Mouse (Mus musculus) heart, embryonic 16.5 days (tissue): ENCODE results near the gene Fam243. TPM values are rescaled to one million over a fixed set of nuclear protein-coding genes. Genes with fewer than 3 reads are reported as not detected.

ENCODE experiments used
- ATAC-seq: fragments of 200-750 bp; cut with Nextera tagmentation; replicated peaks from 2 replicates; pipeline ENCODE4 v1.8.0; 2017; ENCODE audit warnings: moderate number of reproducible peaks; ENCODE audit not compliant: insufficient read depth, low FRiP score; ENCODE audit errors: extremely low read depth
- H3K27ac ChIP-seq: fragments of 300-500 bp; sonication (generic); 2 replicates; pipeline ENCODE4 v1.5.1; 2014; ENCODE audit warnings: mild to moderate bottlenecking, low read length, control low read depth, moderate library complexity
- H3K27me3 ChIP-seq: fragments of 300-500 bp; sonication (generic); 2 replicates; pipeline ENCODE4 v1.6.1; 2014; ENCODE audit warnings: low read length, mixed read lengths; ENCODE audit not compliant: control insufficient read depth, insufficient read depth
- H3K36me3 ChIP-seq: fragments of 300-500 bp; sonication (generic); 2 replicates; pipeline ENCODE4 v1.6.1; 2014; ENCODE audit not compliant: control insufficient read depth, insufficient read depth
- H3K4me1 ChIP-seq: fragments of 300-500 bp; sonication (generic); 2 replicates; pipeline ENCODE4 v1.6.1; 2014; ENCODE audit warnings: low read length, mixed read lengths; ENCODE audit not compliant: control insufficient read depth, insufficient read depth
- H3K4me2 ChIP-seq: fragments of 300-500 bp; sonication (generic); 2 replicates; pipeline ENCODE4 v1.6.1; 2014; ENCODE audit warnings: low read depth, mild to moderate bottlenecking, control low read depth, low read length
- H3K4me3 ChIP-seq: fragments of 300-500 bp; sonication (generic); 2 replicates; pipeline ENCODE4 v1.5.1; 2014; ENCODE audit warnings: mild to moderate bottlenecking, control low read depth, low read length
- H3K9ac ChIP-seq: fragments of 300-500 bp; sonication (generic); 2 replicates; pipeline ENCODE4 v1.6.1; 2014; ENCODE audit warnings: low read length, control low read depth
- H3K9me3 ChIP-seq: fragments of 300-500 bp; sonication (generic); replicated peaks from 2 replicates; pipeline ENCODE4 v1.6.1; 2016; ENCODE audit warnings: low read length; ENCODE audit not compliant: control insufficient read depth
- WGBS: fragments of 180-500 bp; shearing (Covaris S2); extraction: QIAGEN DNeasy Blood & Tissue Kit; methylation state at CpG from one replicate; pipeline ENCODE4 v1.1.7; 2014; 5-methylcytosine and 5-hydroxymethylcytosine counted together
- polyA plus RNA-seq: library from polyadenylated mRNA; unstranded; fragments of >200 nt; fragmentation: Nextera tagmentation; extraction: Ambion mirVana; gene quantifications from 2 replicates; pipeline ENCODE4 v1.2.1, GENCODE M21; 2015

The Fam243 gene
- polyA plus RNA-seq, 1 experiment from 2014 or later, result 0.05 TPM

DNA sequence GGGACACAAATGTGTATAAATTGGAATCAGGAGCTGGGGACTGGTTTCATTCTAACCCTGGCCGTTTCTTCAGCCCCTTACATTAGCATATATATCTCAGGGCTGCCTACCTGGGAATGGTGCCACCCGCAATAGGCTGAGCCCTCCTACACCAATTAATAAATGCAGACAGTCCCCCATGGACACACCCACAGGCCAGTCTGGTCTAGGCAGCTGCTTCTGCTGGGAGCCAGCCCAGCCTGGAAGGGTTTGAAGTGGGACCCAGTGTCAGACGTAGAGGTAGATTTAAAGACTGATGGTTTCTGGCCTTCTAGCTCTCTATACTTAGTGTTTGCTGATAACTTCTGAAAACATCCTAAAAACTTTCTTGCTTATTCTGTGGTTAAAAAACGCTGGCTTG is 12.1 kb downstream of the Fam243 start:
- no peak overlapping the region for H3K4me2 ChIP-seq
- H3K9me3 ChIP-seq, result no peaks in the 10 kb centered on the region
- no peak overlapping the region for H3K9ac ChIP-seq
- peaks cover 33% of the 10 kb centered on the region for H3K36me3 ChIP-seq
- no peaks in the 10 kb centered on the region for H3K27me3 ChIP-seq
- H3K4me1 ChIP-seq, result no peaks in the 10 kb centered on the region
- no peak for ATAC-seq
- H3K27ac ChIP-seq, result no peak overlapping the region
- WGBS, result 68% methylated on average over 4 of the region's 4 CpGs
- no peak overlapping the region for H3K4me3 ChIP-seq

DNA sequence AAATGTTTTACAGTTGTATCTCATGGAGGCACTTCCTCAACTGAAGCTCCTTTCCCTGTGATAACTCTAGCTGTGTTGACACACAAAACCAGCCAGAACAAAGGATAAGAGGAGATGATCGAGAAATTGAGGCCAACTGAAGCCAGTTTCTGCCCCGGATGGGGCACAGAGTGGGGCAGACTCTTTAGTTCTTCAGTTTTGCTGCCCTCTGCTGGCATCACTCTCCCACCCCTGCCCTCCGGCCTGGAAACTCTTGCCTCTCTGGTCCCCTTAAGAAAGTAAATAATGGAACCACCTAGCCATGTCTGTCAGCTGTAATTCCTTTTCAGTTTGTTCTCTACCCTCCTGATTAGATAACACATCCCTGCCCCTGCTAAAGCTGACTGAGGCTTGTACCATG is 13.3 kb downstream of the Fam243 start:
- 77% methylated on average over 3 of the region's 3 CpGs for WGBS
- Histone ChIP-seq H3K27me3 (no peaks in the 10 kb centered on the region), H3K4me3 (no peak overlapping the region), H3K4me2 (no peak overlapping the region), H3K36me3 (peaks cover 30% of the 10 kb centered on the region), H3K27ac (no peak overlapping the region), H3K4me1 (peaks cover 2% of the 10 kb centered on the region), H3K9me3 (no peaks in the 10 kb centered on the region), H3K9ac (no peak overlapping the region)
- no peak for ATAC-seq

DNA sequence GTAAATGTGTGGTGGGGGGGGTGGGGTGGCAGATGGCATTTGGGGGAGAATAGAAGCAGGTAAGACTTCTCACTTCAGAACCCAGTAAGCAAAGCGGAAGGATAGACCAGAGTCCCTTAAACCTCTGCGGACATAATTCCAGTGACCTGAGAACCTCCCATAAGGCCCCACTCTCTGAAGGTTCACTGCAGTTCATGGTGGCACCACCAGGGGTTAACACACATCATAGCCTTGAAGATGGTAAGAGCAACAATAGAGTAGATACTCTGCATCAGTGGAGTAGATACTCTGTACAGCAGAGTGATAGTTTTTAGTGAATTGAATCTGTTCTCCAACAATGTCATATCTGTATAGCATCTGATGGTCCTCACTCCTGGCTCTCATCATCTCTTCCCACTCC is 15.7 kb downstream of the Fam243 start:
- WGBS, result 93% methylated on average over 2 of the region's 2 CpGs
- Histone ChIP-seq H3K27ac (no peak overlapping the region), H3K4me3 (no peak overlapping the region), H3K9ac (no peak overlapping the region), H3K27me3 (no peaks in the 10 kb centered on the region), H3K4me2 (no peak overlapping the region), H3K4me1 (peaks cover 17% of the 10 kb centered on the region), H3K36me3 (peaks cover 22% of the 10 kb centered on the region), H3K9me3 (no peaks in the 10 kb centered on the region)
- no peak for ATAC-seq

DNA sequence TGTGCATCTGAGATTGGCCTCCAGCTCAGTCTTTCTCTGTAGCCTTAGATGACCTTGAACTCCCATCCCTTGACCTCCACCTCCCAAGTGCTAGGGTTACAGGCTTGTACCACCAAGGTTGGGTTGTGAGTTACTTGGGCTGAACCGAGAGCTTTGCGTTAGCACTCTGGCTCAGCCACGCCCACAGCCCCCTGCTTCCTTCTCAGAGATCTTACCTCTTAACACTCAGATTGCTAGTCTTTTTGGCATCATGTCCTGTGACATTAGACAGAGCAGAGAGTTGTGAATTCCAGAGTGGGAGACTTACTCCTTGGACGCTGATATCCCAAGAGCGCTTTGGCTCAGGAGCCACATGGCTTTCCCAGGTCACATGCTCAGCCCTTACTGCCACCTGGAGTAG is 18.7 kb downstream of the Fam243 start:
- no peaks in the 10 kb centered on the region for H3K27me3 ChIP-seq
- H3K4me2 ChIP-seq, result peak overlapping the region; percentile 96
- WGBS, result 32% methylated on average over 5 of the region's 5 CpGs
- no peaks in the 10 kb centered on the region for H3K9me3 ChIP-seq
- peaks cover 18% of the 10 kb centered on the region for H3K36me3 ChIP-seq
- peak overlapping the region; percentile 80 for H3K4me3 ChIP-seq
- ATAC-seq, result no peak
- peak overlapping the region; percentile 88 for H3K27ac ChIP-seq
- peaks cover 19% of the 10 kb centered on the region for H3K4me1 ChIP-seq
- peak overlapping the region; percentile 87 for H3K9ac ChIP-seq

DNA sequence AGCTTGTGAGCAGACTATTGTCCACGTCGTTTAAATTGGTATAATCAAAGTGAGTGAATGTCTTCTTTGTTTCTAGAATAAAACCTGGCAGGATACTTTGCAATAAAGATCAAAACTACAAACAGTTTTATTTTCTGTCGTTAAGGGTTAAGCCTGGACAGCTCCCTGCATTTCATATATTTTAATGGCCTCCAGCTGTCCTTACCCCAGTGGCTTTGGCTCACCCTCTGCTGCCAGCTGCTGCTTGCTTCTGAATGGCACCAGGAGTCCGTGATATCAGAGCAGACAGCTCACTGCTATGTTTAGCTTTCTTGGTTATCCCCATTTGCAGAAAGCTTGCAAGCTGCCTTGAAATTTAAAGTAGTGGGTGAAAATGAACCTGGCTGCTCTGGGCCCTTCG is 19.3 kb downstream of the Fam243 start:
- H3K4me3 ChIP-seq, result peak overlapping the region; percentile 80
- peak overlapping the region; percentile 96 for H3K4me2 ChIP-seq
- 39% methylated on average over 5 of the region's 5 CpGs for WGBS
- peak overlapping the region; percentile 88 for H3K27ac ChIP-seq
- H3K9me3 ChIP-seq, result no peaks in the 10 kb centered on the region
- H3K27me3 ChIP-seq, result no peaks in the 10 kb centered on the region
- H3K9ac ChIP-seq, result peak overlapping the region; percentile 87
- peaks cover 14% of the 10 kb centered on the region for H3K36me3 ChIP-seq
- ATAC-seq, result peak; percentile 61
- H3K4me1 ChIP-seq, result peaks cover 19% of the 10 kb centered on the region

DNA sequence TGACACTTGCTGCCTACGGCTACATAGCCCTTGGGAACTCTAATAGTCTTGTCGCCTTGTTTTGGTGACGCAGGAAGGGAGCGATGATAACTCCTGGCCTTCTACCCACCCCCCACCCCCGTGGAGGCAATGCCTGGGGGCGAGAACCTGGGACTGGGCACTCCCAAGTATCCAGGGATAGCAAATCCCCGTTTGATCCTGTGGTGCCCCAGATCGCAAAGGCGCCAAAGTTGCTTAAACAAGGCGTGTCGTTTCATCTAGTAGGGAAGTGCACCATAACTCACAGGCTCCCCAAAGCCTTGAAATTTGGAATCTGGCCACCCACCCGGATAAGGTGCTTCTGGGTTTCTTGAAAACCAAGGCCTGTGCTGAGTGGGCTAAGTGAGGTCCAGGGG is 19.8 kb downstream of the Fam243 start:
- peak overlapping the region; percentile 88 for H3K27ac ChIP-seq
- peak overlapping the region; percentile 87 for H3K9ac ChIP-seq
- H3K9me3 ChIP-seq, result no peaks in the 10 kb centered on the region
- under 1% methylated on average over 12 of the region's 12 CpGs for WGBS
- peak; percentile 34 for ATAC-seq
- H3K27me3 ChIP-seq, result no peaks in the 10 kb centered on the region
- H3K36me3 ChIP-seq, result peaks cover 8% of the 10 kb centered on the region
- peak overlapping the region; percentile 96 for H3K4me2 ChIP-seq
- peaks cover 19% of the 10 kb centered on the region for H3K4me1 ChIP-seq
- peak overlapping the region; percentile 80 for H3K4me3 ChIP-seq

DNA sequence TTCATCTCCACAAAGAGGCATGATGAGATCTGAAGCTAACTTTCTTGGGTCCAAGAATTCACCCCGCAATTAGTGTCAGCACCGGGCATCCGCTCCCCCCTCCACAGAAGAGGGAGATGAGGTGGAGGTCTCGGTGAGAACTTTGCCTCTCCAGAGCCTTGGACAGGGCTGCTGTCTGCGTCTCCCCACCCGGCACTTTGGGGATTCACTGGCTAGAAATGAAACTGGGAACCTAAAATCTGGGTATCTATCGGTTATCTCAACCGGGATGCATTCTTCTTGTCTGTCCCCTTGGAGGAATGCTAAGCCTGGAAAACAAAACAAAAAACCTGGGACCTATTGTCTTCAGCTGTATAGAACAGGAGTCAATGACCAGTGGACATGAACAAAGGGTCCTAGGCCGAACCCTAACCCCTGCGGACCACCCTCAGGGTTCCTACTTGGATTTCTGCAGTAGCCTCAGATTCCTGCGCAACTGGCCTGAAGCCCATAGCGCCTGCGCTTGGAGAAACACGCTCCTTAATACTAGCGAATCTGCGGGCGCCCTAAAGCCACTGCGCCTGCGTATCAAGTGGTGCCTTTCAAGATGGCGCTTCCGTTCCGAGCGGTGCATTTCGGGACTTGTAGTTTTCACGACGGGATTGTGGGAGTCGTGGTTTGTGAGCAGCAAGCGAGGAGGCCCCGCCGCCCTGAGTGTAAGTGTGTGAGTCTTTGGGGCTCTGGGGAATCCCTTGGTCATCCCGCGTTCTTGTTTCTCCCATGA is 20.4 kb downstream of the Fam243 start, which contains the start of gene Smim11:
Smim11 (plus strand) TSS at position 638 of the 763 bp plus-strand sequence.
- peak within 1 kb of the TSS; percentile 87 for H3K9ac ChIP-seq
- peaks cover 2% of the 10 kb centered on the region; the same call in 1 of the 2 replicates for H3K36me3 ChIP-seq
- H3K4me2 ChIP-seq, result peak within 1 kb of the TSS; percentile 96
- peak within 1 kb of the TSS; percentile 80 for H3K4me3 ChIP-seq
- peaks cover 19% of the 10 kb centered on the region for H3K4me1 ChIP-seq
- peak within 1 kb of the TSS; percentile 88 for H3K27ac ChIP-seq
- 9% methylated on average over 32 of the region's 32 CpGs for WGBS
- no peaks in the 10 kb centered on the region for H3K9me3 ChIP-seq
- H3K27me3 ChIP-seq, result no peaks in the 10 kb centered on the region
- ATAC-seq, result peak; percentile 89

DNA sequence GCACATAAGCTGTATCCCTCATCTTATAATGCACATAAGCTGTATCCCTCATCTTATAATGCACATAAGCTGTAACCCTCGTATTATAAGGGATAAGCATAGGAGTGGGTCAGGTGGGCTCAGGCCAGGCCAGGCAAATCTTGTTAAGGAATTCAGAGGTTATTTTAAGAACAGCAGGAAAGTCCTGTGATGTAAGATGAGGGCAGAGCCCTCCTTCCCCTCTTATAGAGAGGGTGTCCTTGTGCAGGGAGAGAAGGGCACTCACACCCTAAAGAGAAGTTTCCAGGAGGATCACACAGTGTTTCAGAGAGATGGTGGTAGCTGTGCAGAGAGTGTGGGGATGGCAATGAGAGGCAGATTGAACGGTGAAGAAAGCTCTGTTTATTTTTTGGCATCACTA is 25.9 kb downstream of the Fam243 start:
- H3K4me1 ChIP-seq, result peaks cover 8% of the 10 kb centered on the region; the same call in 1 of the 2 replicates
- H3K27me3 ChIP-seq, result no peaks in the 10 kb centered on the region; the same call in 1 of the 2 replicates
- peak overlapping the region; percentile 47; the same call in 1 of the 2 replicates for H3K9ac ChIP-seq
- H3K27ac ChIP-seq, result 0 out of 2 replicates have a peak overlapping the region, but pooled peaks have one; percentile 16
- peak; percentile 63 for ATAC-seq
- no peaks in the 10 kb centered on the region for H3K36me3 ChIP-seq
- H3K4me2 ChIP-seq, result no peak overlapping the region
- H3K4me3 ChIP-seq, result no peak overlapping the region
- 23% methylated on average over 2 of the region's 2 CpGs for WGBS
- H3K9me3 ChIP-seq, result no peaks in the 10 kb centered on the region

DNA sequence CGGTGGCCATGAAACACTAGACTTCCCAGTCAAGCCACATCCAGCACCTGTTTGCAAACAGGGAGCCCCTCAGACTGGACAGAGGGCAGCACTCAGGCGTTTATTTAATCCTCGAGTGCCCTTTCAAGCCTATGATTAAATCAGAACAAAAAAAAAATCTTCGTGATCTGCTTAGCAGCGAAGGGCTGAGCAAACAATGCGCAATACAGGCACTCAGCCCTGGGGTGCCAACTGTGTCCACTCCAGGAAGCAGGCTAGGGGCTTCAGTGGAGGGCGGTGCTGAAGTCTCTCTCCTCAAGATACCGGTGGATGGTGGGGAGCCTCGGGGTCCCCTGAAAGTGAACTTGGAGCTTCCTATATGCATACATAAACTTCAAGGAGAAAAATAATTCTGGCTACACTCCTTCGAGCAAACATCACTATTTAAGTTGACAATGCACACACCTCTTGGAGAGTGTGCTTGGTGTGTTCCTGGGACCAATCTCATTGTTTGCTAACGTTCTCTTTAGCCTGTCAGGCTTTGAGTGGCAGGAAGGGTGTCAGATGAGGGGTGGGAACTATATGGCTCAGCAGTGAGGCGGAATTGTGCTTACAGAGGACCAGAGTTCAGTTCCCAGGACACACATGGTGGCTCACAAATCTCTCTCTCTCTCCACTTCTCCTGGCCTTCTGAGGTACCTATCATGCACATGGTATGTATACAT is 26.8 kb downstream of the Fam243 start:
- Histone ChIP-seq H3K9ac (no peak overlapping the region), H3K4me2 (no peak overlapping the region), H3K4me1 (peaks cover 8% of the 10 kb centered on the region; the same call in 1 of the 2 replicates), H3K4me3 (no peak overlapping the region), H3K27me3 (no peaks in the 10 kb centered on the region; the same call in 1 of the 2 replicates), H3K36me3 (no peaks in the 10 kb centered on the region), H3K27ac (no peak overlapping the region), H3K9me3 (no peaks in the 10 kb centered on the region)
- WGBS, result 61% methylated on average over 12 of the region's 12 CpGs
- ATAC-seq, result no peak
